Mouse (Mus musculus): Measurements from ENCODE around the gene Grsf1. TPM values are rescaled to one million over a fixed set of nuclear protein-coding genes. Genes with fewer than 3 reads are reported as not detected.

Grsf1 gene
- polyA plus RNA-seq (2014; fragmentation: Nextera tagmentation; extraction: Ambion mirVana) = 53.8 and 62.2 TPM in 2 replicates

GRCm38 (mm10) chr5:88675443-88676387 is at the start of gene Grsf1:
Gene Grsf1 (minus strand): TSS chr5:88676171.
- Histone ChIP-seq H3K27me3 (replicated peaks; ENCODE audit: control insufficient read depth, insufficient read depth, low read length) (no peaks in the 10 kb centered on the region), H3K4me2 (peak within 1 kb of the TSS; percentile 82), H3K4me1 (replicated peaks; ENCODE audit: control insufficient read depth, insufficient read depth, low read length) (peaks cover 14% of the 10 kb centered on the region), H3K36me3 (ENCODE audit: control insufficient read depth, insufficient read depth, low read length) (peaks cover 3% of the 10 kb centered on the region; the same call in 1 of the 2 replicates), H3K4me3 (ENCODE audit: low read depth, low read length) (peak within 1 kb of the TSS; percentile 98), H3K9ac (ENCODE audit: low read depth, low read length) (peak within 1 kb of the TSS; percentile 91), H3K9me3 (ENCODE audit: control insufficient read depth, low read length) (no peaks in the 10 kb centered on the region), H3K27ac (ENCODE audit: low read depth, low read length) (peak within 1 kb of the TSS; percentile 88)
- ATAC-seq (replicated peaks; ENCODE audit: low FRiP score) = peak; percentile 88
- peak; percentile 91 for DNase-seq (ENCODE audit: low spot score)
- WGBS = under 1% methylated on average over 113 of the region's 127 CpGs

- Histone ChIP-seq H3K27ac (ENCODE audit: low read depth, low read length) (peak overlapping the region; percentile 58), H3K27me3 (replicated peaks; ENCODE audit: control insufficient read depth, insufficient read depth, low read length) (no peaks in the 10 kb centered on the region), H3K9me3 (ENCODE audit: control insufficient read depth, low read length) (no peaks in the 10 kb centered on the region), H3K36me3 (ENCODE audit: control insufficient read depth, insufficient read depth, low read length) (no peaks in the 10 kb centered on the region; the same call in 1 of the 2 replicates), H3K9ac (ENCODE audit: low read depth, low read length) (no peak overlapping the region), H3K4me3 (ENCODE audit: low read depth, low read length) (peak overlapping the region; percentile 11), H3K4me1 (replicated peaks; ENCODE audit: control insufficient read depth, insufficient read depth, low read length) (peaks cover 32% of the 10 kb centered on the region), H3K4me2 (peak overlapping the region; percentile 93)
- WGBS = 17% methylated on average over 3 of the region's 3 CpGs
- peak; percentile 80 for ATAC-seq (replicated peaks; ENCODE audit: low FRiP score)
- DNase-seq (ENCODE audit: low spot score) = peak; percentile 43
Measured at GRCm38 (mm10) chr5:88724030-88724429, 48.1 kb upstream of the Grsf1 start.

GRCm38 (mm10) chr5:88722213-88722600 is 46.2 kb upstream of the Grsf1 start:
- no peaks in the 10 kb centered on the region; the same call in 1 of the 2 replicates for H3K36me3 ChIP-seq (ENCODE audit: control insufficient read depth, insufficient read depth, low read length)
- WGBS = 19% methylated on average over 4 of the region's 4 CpGs
- peak overlapping the region; percentile 9; the same call in 1 of the 2 replicates for H3K27ac ChIP-seq (ENCODE audit: low read depth, low read length)
- peak overlapping the region; percentile 93 for H3K4me2 ChIP-seq
- peaks cover 26% of the 10 kb centered on the region for H3K4me1 ChIP-seq (replicated peaks; ENCODE audit: control insufficient read depth, insufficient read depth, low read length)
- peak overlapping the region; percentile 99 for H3K4me3 ChIP-seq (ENCODE audit: low read depth, low read length)
- DNase-seq (ENCODE audit: low spot score) (no peak), ATAC-seq (replicated peaks; ENCODE audit: low FRiP score) (no peak)
- H3K9ac ChIP-seq (ENCODE audit: low read depth, low read length) = peak overlapping the region; percentile 94
- no peaks in the 10 kb centered on the region for H3K27me3 ChIP-seq (replicated peaks; ENCODE audit: control insufficient read depth, insufficient read depth, low read length)
- no peaks in the 10 kb centered on the region for H3K9me3 ChIP-seq (ENCODE audit: control insufficient read depth, low read length)

GRCm38 (mm10) chr5:88721565-88722212 is 45.7 kb upstream of the Grsf1 start:
- peaks cover 26% of the 10 kb centered on the region for H3K4me1 ChIP-seq (replicated peaks; ENCODE audit: control insufficient read depth, insufficient read depth, low read length)
- H3K9me3 ChIP-seq (ENCODE audit: control insufficient read depth, low read length) = no peaks in the 10 kb centered on the region
- no peaks in the 10 kb centered on the region; the same call in 1 of the 2 replicates for H3K36me3 ChIP-seq (ENCODE audit: control insufficient read depth, insufficient read depth, low read length)
- ATAC-seq (replicated peaks; ENCODE audit: low FRiP score) (peak; percentile 39), DNase-seq (ENCODE audit: low spot score) (peak; percentile 56)
- H3K4me3 ChIP-seq (ENCODE audit: low read depth, low read length) = peak overlapping the region; percentile 99
- 1% methylated on average over 31 of the region's 31 CpGs for WGBS
- H3K27ac ChIP-seq (ENCODE audit: low read depth, low read length) = peak overlapping the region; percentile 94; the same call in 1 of the 2 replicates
- H3K9ac ChIP-seq (ENCODE audit: low read depth, low read length) = peak overlapping the region; percentile 94
- no peaks in the 10 kb centered on the region for H3K27me3 ChIP-seq (replicated peaks; ENCODE audit: control insufficient read depth, insufficient read depth, low read length)
- H3K4me2 ChIP-seq = peak overlapping the region; percentile 93

GRCm38 (mm10) chr5:88721003-88721475 is 45.1 kb upstream of the Grsf1 start:
- WGBS = 1% methylated on average over 38 of the region's 38 CpGs
- Histone ChIP-seq H3K4me3 (ENCODE audit: low read depth, low read length) (peak overlapping the region; percentile 99), H3K9me3 (ENCODE audit: control insufficient read depth, low read length) (no peaks in the 10 kb centered on the region), H3K4me1 (replicated peaks; ENCODE audit: control insufficient read depth, insufficient read depth, low read length) (peaks cover 26% of the 10 kb centered on the region), H3K9ac (ENCODE audit: low read depth, low read length) (peak overlapping the region; percentile 94), H3K4me2 (peak overlapping the region; percentile 93), H3K36me3 (ENCODE audit: control insufficient read depth, insufficient read depth, low read length) (no peaks in the 10 kb centered on the region; the same call in 1 of the 2 replicates), H3K27ac (ENCODE audit: low read depth, low read length) (peak overlapping the region; percentile 94), H3K27me3 (replicated peaks; ENCODE audit: control insufficient read depth, insufficient read depth, low read length) (no peaks in the 10 kb centered on the region)
- ATAC-seq (replicated peaks; ENCODE audit: low FRiP score) (peak; percentile 42), DNase-seq (ENCODE audit: low spot score) (no peak)

- Histone ChIP-seq H3K9ac (ENCODE audit: low read depth, low read length) (peak within 1 kb of the TSS; percentile 94), H3K9me3 (ENCODE audit: control insufficient read depth, low read length) (no peaks in the 10 kb centered on the region), H3K36me3 (ENCODE audit: control insufficient read depth, insufficient read depth, low read length) (no peaks in the 10 kb centered on the region), H3K4me3 (ENCODE audit: low read depth, low read length) (peak within 1 kb of the TSS; percentile 99), H3K4me2 (peak within 1 kb of the TSS; percentile 93), H3K4me1 (replicated peaks; ENCODE audit: control insufficient read depth, insufficient read depth, low read length) (peaks cover 26% of the 10 kb centered on the region), H3K27me3 (replicated peaks; ENCODE audit: control insufficient read depth, insufficient read depth, low read length) (no peaks in the 10 kb centered on the region), H3K27ac (ENCODE audit: low read depth, low read length) (peak within 1 kb of the TSS; percentile 94)
- DNase-seq (ENCODE audit: low spot score) (peak; percentile 97), ATAC-seq (replicated peaks; ENCODE audit: low FRiP score) (peak; percentile 87)
- under 1% methylated on average over 54 of the region's 54 CpGs for WGBS
Measured at GRCm38 (mm10) chr5:88720116-88721002, 44.4 kb upstream of the Grsf1 start, which contains the start of gene Mob1b. Gene Mob1b (plus strand): TSS chr5:88720855.

GRCm38 (mm10) chr5:88716983-88717382 is 41.0 kb upstream of the Grsf1 start:
- Histone ChIP-seq H3K36me3 (ENCODE audit: control insufficient read depth, insufficient read depth, low read length) (no peaks in the 10 kb centered on the region), H3K9me3 (ENCODE audit: control insufficient read depth, low read length) (no peaks in the 10 kb centered on the region), H3K9ac (ENCODE audit: low read depth, low read length) (no peak overlapping the region), H3K4me3 (ENCODE audit: low read depth, low read length) (no peak overlapping the region), H3K4me1 (replicated peaks; ENCODE audit: control insufficient read depth, insufficient read depth, low read length) (peaks cover under 1% of the 10 kb centered on the region), H3K27ac (ENCODE audit: low read depth, low read length) (no peak overlapping the region), H3K27me3 (replicated peaks; ENCODE audit: control insufficient read depth, insufficient read depth, low read length) (no peaks in the 10 kb centered on the region), H3K4me2 (no peak overlapping the region)
- ATAC-seq (replicated peaks; ENCODE audit: low FRiP score) = no peak
- no peak for DNase-seq (ENCODE audit: low spot score)
- WGBS = 70% methylated on average over 2 of the region's 2 CpGs

- 76% methylated on average over 6 of the region's 6 CpGs for WGBS
- H3K27me3 ChIP-seq (replicated peaks; ENCODE audit: control insufficient read depth, insufficient read depth, low read length) = no peaks in the 10 kb centered on the region
- no peaks in the 10 kb centered on the region for H3K4me1 ChIP-seq (replicated peaks; ENCODE audit: control insufficient read depth, insufficient read depth, low read length)
- H3K9ac ChIP-seq (ENCODE audit: low read depth, low read length) = no peak overlapping the region
- H3K4me3 ChIP-seq (ENCODE audit: low read depth, low read length) = no peak overlapping the region
- no peak overlapping the region for H3K4me2 ChIP-seq
- DNase-seq (ENCODE audit: low spot score) = no peak
- H3K9me3 ChIP-seq (ENCODE audit: control insufficient read depth, low read length) = no peaks in the 10 kb centered on the region
- no peaks in the 10 kb centered on the region for H3K36me3 ChIP-seq (ENCODE audit: control insufficient read depth, insufficient read depth, low read length)
- ATAC-seq (replicated peaks; ENCODE audit: low FRiP score) = no peak
- no peak overlapping the region for H3K27ac ChIP-seq (ENCODE audit: low read depth, low read length)
Measured at GRCm38 (mm10) chr5:88712328-88712727, 36.4 kb upstream of the Grsf1 start.
